Mouse (Mus musculus): ENCODE measurements around the gene Arid3b. TPM values are rescaled to one million over a fixed set of nuclear protein-coding genes. Genes with fewer than 3 reads are reported as not detected.
A peak's percentile ranks its signal among the peaks of the same experiment; 100 is the strongest.

Arid3b gene
- total RNA-seq, 2 experiments from 2014 or later, result 3.7 to 4.9 TPM

GRCm38 (mm10) chr9:57775026-57775425 is 61.6 kb downstream of the Arid3b start:
- no peak for DNase-seq

GRCm38 (mm10) chr9:57774168-57774567 is 62.4 kb downstream of the Arid3b start:
- no peak for DNase-seq

GRCm38 (mm10) chr9:57773754-57774153 is 62.8 kb downstream of the Arid3b start:
- DNase-seq, result no peak

GRCm38 (mm10) chr9:57770836-57771235 is 65.8 kb downstream of the Arid3b start:
- DNase-seq, result no peak

GRCm38 (mm10) chr9:57770214-57770613 is 66.4 kb downstream of the Arid3b start:
- peak in 1 of 2 experiments; percentile 29 for DNase-seq

- DNase-seq, result peak in 1 of 2 experiments; percentile 48
These were observed 67.0 kb downstream of the Arid3b start for GRCm38 (mm10) chr9:57769539-57770069.

GRCm38 (mm10) chr9:57767231-57767630 is 69.4 kb downstream of the Arid3b start:
- no peak for DNase-seq

GRCm38 (mm10) chr9:57766431-57766830 is 70.2 kb downstream of the Arid3b start:
- no peak for DNase-seq

- peak; percentile 69 to 87 for DNase-seq
These were observed 70.9 kb downstream of the Arid3b start, which contains the start of gene Clk3 for GRCm38 (mm10) chr9:57765364-57766351. TSS of gene Clk3 (minus strand) at chr9:57765860.

GRCm38 (mm10) chr9:57764974-57765363 is 71.6 kb downstream of the Arid3b start:
- peak; percentile 96 to 97 for DNase-seq

GRCm38 (mm10) chr9:57764147-57764973 is 72.2 kb downstream of the Arid3b start:
- DNase-seq, result peak; percentile 77 to 78

GRCm38 (mm10) chr9:57762563-57762991 is 74.0 kb downstream of the Arid3b start:
- DNase-seq, result peak; percentile 60 to 71

GRCm38 (mm10) chr9:57761563-57762551 is 74.7 kb downstream of the Arid3b start:
- no peak for DNase-seq

GRCm38 (mm10) chr9:57760416-57761146 is 76.0 kb downstream of the Arid3b start:
- no peak for DNase-seq

GRCm38 (mm10) chr9:57759289-57759688 is 77.3 kb downstream of the Arid3b start:
- peak; percentile 81 to 84 for DNase-seq

GRCm38 (mm10) chr9:57758528-57758927 is 78.1 kb downstream of the Arid3b start:
- no peak for DNase-seq

GRCm38 (mm10) chr9:57757578-57757977 is 79.0 kb downstream of the Arid3b start:
- no peak for DNase-seq

GRCm38 (mm10) chr9:57750901-57751300 is 85.7 kb downstream of the Arid3b start:
- DNase-seq, result no peak

GRCm38 (mm10) chr9:57748831-57749230 is 87.8 kb downstream of the Arid3b start:
- DNase-seq, result no peak

- DNase-seq, result peak; percentile 56 to 63
These were observed 88.5 kb downstream of the Arid3b start for GRCm38 (mm10) chr9:57748137-57748536.

Data from heart, adult 18-20 months (tissue).